ENCODE assay signal across 9 mouse cellular contexts in genomic region chrX:73524318-73525222, GRCm38 (mm10). TPM values are rescaled to one million over a fixed set of nuclear protein-coding genes. Genes with fewer than 3 reads are reported as not detected.
A peak's percentile ranks its signal among the peaks of the same experiment; 100 is the strongest.
DNase-seq lines count a peak whose midpoint lies in the region; TF ChIP-seq lines count a peak whose summit lies in the region.
"Had no signal": no experiment of that assay in that cellular context is flagged by ENCODE, and none has a peak within 500 bp of the region (broad histone marks: within the 10 kb centered on the region; RNA-seq: fewer than 3 reads in every experiment).

No protein-coding gene starts in this region.

- H3K27ac ChIP-seq in gastrocnemius, adult 2 months, result peak overlapping the region; percentile 91
- H3K27ac ChIP-seq in heart, adult 2 months, result no peak overlapping the region
- no peak overlapping the region for H3K27ac ChIP-seq in kidney, adult 2 months (ENCODE audit: insufficient read depth, low read depth, low read length)

- H3K27me3 ChIP-seq in heart, adult 2 months (ENCODE audit: control insufficient read depth, insufficient read depth, low read length), result no peaks in the 10 kb centered on the region
- no peaks in the 10 kb centered on the region for H3K27me3 ChIP-seq in kidney, adult 2 months (replicated peaks; ENCODE audit: control insufficient read depth, insufficient read depth, low read length)

- DNase-seq in gastrocnemius, adult 2 months, result peak; percentile 57
- no peak for DNase-seq in gastrocnemius, postnatal 10 days
- peak; percentile 79 for DNase-seq in MN1 (ENCODE audit: low spot score)
- DNase-seq in cerebellum, postnatal 10 days, result peak; percentile 93
- DNase-seq in layer of hippocampus, adult 9-11 months, result peak; percentile 47
- no peak for DNase-seq in heart, adult 2 months
- DNase-seq in ovary, postnatal 36 days (ENCODE audit: low spot score), result no peak
- no peak for DNase-seq in kidney, adult 2 months

- no peaks in the 10 kb centered on the region for H3K79me2 ChIP-seq in heart, adult 2 months (replicated peaks; ENCODE audit: control insufficient read depth, insufficient read depth, low read length)

- no peak overlapping the region for H3K4me3 ChIP-seq in gastrocnemius, adult 2 months
- no peak overlapping the region for H3K4me3 ChIP-seq in heart, adult 2 months
- H3K4me3 ChIP-seq in kidney, adult 2 months (ENCODE audit: insufficient read depth, low read depth, low read length), result no peak overlapping the region

- no peak for TF ChIP-seq EP300 in heart, adult 2 months (IDR thresholded peaks at IDR 0.05; ENCODE audit: insufficient read depth, low read depth, low read length)

- WGBS in heart, adult 2 months, result 67% methylated on average over 9 of the region's 9 CpGs
- WGBS in kidney, adult 2 months, result 56% methylated on average over 9 of the region's 9 CpGs

- TF ChIP-seq CTCF in gastrocnemius, adult 2 months (IDR thresholded peaks at IDR 0.05), result no peak
- TF ChIP-seq CTCF in heart, adult 2 months (IDR thresholded peaks at IDR 0.05), result no peak
- TF ChIP-seq CTCF in kidney, adult 2 months (conservative IDR thresholded peaks at IDR 0.05; ENCODE audit: insufficient read depth, insufficient read length, low read depth, low read length), result no peak

- intact Hi-C loops in gastrocnemius, adult 2 months (cut with DNase I), result no loop called here
- intact Hi-C loops in heart, adult 2 months (cut with DNase I), result no loop called here

- no peaks in the 10 kb centered on the region for H3K36me3 ChIP-seq in heart, adult 2 months (ENCODE audit: control insufficient read depth, insufficient read depth, low read length)
- H3K36me3 ChIP-seq in kidney, adult 2 months (ENCODE audit: control insufficient read depth, insufficient read depth, low read length), result no peaks in the 10 kb centered on the region

- peaks cover 2% of the 10 kb centered on the region; the same call in 1 of the 2 replicates for H3K4me1 ChIP-seq in heart, adult 2 months (ENCODE audit: control insufficient read depth, insufficient read depth, low read length)
- no peaks in the 10 kb centered on the region for H3K4me1 ChIP-seq in kidney, adult 2 months (ENCODE audit: control insufficient read depth, insufficient read depth, low read length)

- TF ChIP-seq POLR2A in heart, adult 2 months (IDR thresholded peaks at IDR 0.05; ENCODE audit: insufficient read depth, low read depth, low read length), result no peak
- no peak for TF ChIP-seq POLR2A in kidney, adult 2 months (IDR thresholded peaks at IDR 0.05; ENCODE audit: low read depth, low read length)

- H3K9ac ChIP-seq in heart, adult 2 months (ENCODE audit: low read depth, low read length), result no peak overlapping the region

RNA-seq across cellular contexts. Expression of gene Atp2b3, which starts 21.7 kb away (rescaled TPM):
- total RNA-seq in gastrocnemius, adult 2 months (2021), result 10 to 100 TPM; 10.1 to 12.7 TPM
- total RNA-seq in gastrocnemius, postnatal 10 days (2021), result 1 to 10 TPM; 7.8 to 8.4 TPM
- total RNA-seq in heart, adult 2 months (2021), result under 1 TPM in 1 of 2 experiments, not detected in 1; 0.14 TPM
- polyA plus RNA-seq in heart, adult 2 months (2012; rRNA removed), result 0.09 and 0.12 TPM in 2 replicates
- polyA plus RNA-seq in kidney, adult 2 months (2012; rRNA removed), result 0.11 and 0.13 TPM in 2 replicates
- polyA plus RNA-seq: CD4-positive, CD25-positive, alpha-beta regulatory T cell, adult 4 months had no signal

RNA-seq across cellular contexts. Expression of gene Bgn, which starts 41.2 kb away (rescaled TPM):
- total RNA-seq in gastrocnemius, adult 2 months (2021), result 10 to 100 TPM; 37.5 to 70.6 TPM
- 100 to 1,000 TPM; 303 to 408 TPM for total RNA-seq in gastrocnemius, postnatal 10 days (2021)
- total RNA-seq in heart, adult 2 months (2021), result 100 to 1,000 TPM; 190 to 202 TPM
- polyA plus RNA-seq in heart, adult 2 months (2012; rRNA removed), result 378 and 439 TPM in 2 replicates
- polyA plus RNA-seq in kidney, adult 2 months (2012; rRNA removed), result 277 and 333 TPM in 2 replicates
- polyA plus RNA-seq: CD4-positive, CD25-positive, alpha-beta regulatory T cell, adult 4 months had no signal

Comparison
In these comparisons a context has a peak if more than half of its experiments do, and no peak if none do; other contexts are left out.
1. DNase-seq: peak in gastrocnemius, adult 2 months (single experiment), MN1 (single experiment), cerebellum, postnatal 10 days (2 of 2) and layer of hippocampus, adult 9-11 months (single experiment); none in gastrocnemius, postnatal 10 days (single experiment), heart, adult 2 months (0 of 2), ovary, postnatal 36 days (single experiment) and kidney, adult 2 months (single experiment).
2. RNA of gene Atp2b3, which starts 21.7 kb away (total RNA-seq): 10.1 to 12.7 TPM in gastrocnemius, adult 2 months and 7.8 to 8.4 TPM in gastrocnemius, postnatal 10 days; 0.14 TPM in heart, adult 2 months; every median in the first group is over 4 times any median in the second.